Mouse (Mus musculus): Measurements from ENCODE around the gene Galnt5. TPM values are rescaled to one million over a fixed set of nuclear protein-coding genes. Genes with fewer than 3 reads are reported as not detected.

Galnt5 gene
- 3.0 and 5.1 TPM in 2 replicates for polyA plus RNA-seq (2015; fragmentation: Nextera tagmentation; extraction: Ambion mirVana)

DNA sequence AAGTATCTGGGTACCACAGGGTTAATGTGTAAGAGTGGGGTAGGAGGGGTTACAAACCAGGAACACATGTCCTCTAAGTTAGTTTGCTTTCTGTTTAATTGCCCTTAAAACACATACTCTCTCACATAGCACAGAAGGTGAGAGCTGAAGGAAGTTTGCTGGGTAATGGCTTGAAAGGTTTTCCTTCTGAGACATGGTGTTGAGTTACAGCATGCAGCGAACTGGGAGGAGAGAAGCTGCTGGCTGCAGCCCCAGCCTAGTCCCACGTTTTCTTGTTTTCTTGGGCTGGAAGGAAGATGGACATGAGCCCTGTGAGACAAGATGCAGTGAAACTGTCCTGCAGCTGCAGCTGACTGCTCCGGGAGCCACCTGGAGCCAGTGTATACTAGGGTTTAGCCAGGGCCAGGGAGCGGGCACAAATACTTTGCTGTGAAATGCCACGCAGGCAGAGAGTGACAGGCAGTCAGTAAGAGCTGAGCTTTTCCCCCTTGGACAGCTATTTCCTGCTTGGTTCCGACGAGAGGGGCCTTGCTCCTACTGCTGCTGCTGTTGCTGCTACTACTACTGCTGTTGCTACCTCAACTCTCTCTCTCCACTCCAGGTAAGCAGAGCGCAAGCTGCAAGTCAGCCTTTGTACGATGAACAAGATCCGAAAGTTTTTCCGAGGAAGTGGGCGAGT lies at the start of gene Galnt5:
TSS of gene Galnt5 (plus strand) at position 133 of the 679 bp plus-strand sequence.
- peak; percentile 72; the same call in 1 of the 2 replicates for ATAC-seq (ENCODE audit: insufficient number of reproducible peaks, low FRiP score, low TSS enrichment, low read depth)
- peak within 1 kb of the TSS; percentile 78 for H3K27ac ChIP-seq

DNA sequence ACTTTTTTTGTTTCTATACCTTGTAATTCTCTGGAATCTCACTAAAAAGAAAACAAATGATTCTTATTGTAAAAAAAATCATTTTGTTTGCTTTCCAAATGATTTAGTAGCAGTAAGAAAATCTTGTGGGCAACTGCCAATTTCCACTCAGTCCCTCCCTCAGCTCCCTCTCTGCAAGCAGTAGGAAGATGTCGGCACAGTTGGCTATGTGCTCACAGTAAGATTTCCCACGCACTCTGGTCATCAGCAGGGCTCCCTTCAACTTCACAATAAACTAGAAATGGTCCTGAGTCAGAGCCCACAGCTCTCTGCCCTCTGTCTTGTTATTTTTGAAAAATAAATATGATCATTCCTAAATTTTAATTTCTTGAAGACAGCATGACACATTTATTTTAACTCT lies 46.1 kb upstream of the Galnt5 start:
- Histone ChIP-seq H3K4me3 (no peak overlapping the region), H3K4me1 (no peaks in the 10 kb centered on the region), H3K36me3 (no peaks in the 10 kb centered on the region), H3K27me3 (no peaks in the 10 kb centered on the region), H3K27ac (no peak overlapping the region), H3K9ac (no peak overlapping the region), H3K9me3 (no peaks in the 10 kb centered on the region), H3K4me2 (no peak overlapping the region)
- 48% methylated on average over 2 of the region's 2 CpGs for WGBS
- ATAC-seq (ENCODE audit: insufficient number of reproducible peaks, low FRiP score, low TSS enrichment, low read depth) = no peak

More for the DNA sequence above, at the start of gene Galnt5:
- Histone ChIP-seq H3K9me3 (no peaks in the 10 kb centered on the region), H3K4me3 (peak within 1 kb of the TSS; percentile 39), H3K9ac (peak within 1 kb of the TSS; percentile 21), H3K4me2 (peak within 1 kb of the TSS; percentile 49), H3K4me1 (peaks cover 8% of the 10 kb centered on the region; the same call in 1 of the 2 replicates), H3K27me3 (no peaks in the 10 kb centered on the region), H3K36me3 (no peaks in the 10 kb centered on the region)
- WGBS = 10% methylated on average over 12 of the region's 12 CpGs

DNA sequence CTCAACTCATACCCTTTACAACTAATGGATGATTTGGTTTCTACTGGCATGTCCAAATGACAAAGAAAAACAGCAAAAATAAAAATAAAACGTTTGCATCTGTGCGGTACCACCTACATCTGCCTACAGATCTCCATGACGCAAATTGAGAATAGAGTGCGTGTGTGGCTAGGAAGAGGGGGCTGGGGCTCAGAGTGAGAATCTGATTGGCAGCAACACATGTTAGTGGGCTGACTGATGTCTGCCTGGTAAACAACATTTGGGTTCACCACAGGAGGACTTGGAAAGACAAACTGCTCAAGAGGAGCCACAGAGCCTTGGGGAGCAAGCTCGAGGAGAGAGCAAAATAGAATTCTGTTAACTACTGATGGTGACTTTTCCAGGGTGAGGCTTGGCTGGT lies 36.9 kb upstream of the Galnt5 start:
- 71% methylated on average over 5 of the region's 5 CpGs for WGBS
- H3K9me3 ChIP-seq = no peaks in the 10 kb centered on the region
- no peak overlapping the region for H3K4me3 ChIP-seq
- ATAC-seq (ENCODE audit: insufficient number of reproducible peaks, low FRiP score, low TSS enrichment, low read depth) = no peak
- H3K9ac ChIP-seq = no peak overlapping the region
- no peak overlapping the region for H3K27ac ChIP-seq
- H3K4me2 ChIP-seq = no peak overlapping the region
- H3K27me3 ChIP-seq = no peaks in the 10 kb centered on the region
- no peaks in the 10 kb centered on the region for H3K4me1 ChIP-seq
- no peaks in the 10 kb centered on the region for H3K36me3 ChIP-seq

- no peaks in the 10 kb centered on the region for H3K36me3 ChIP-seq
- no peak for ATAC-seq (ENCODE audit: insufficient number of reproducible peaks, low FRiP score, low TSS enrichment, low read depth)
Observed at GRCm38 (mm10) chr2:57982248-57982647, 15.4 kb upstream of the Galnt5 start.

GRCm38 (mm10) chr2:57991084-57991483 lies 6.6 kb upstream of the Galnt5 start:
- whole genome bisulfite sequencing = 83% methylated on average over 2 of the region's 2 CpGs
- Histone ChIP-seq H3K4me2 (no peak overlapping the region), H3K4me1 (no peaks in the 10 kb centered on the region), H3K4me3 (no peak overlapping the region), H3K27ac (no peak overlapping the region), H3K27me3 (no peaks in the 10 kb centered on the region), H3K36me3 (no peaks in the 10 kb centered on the region), H3K9me3 (no peaks in the 10 kb centered on the region), H3K9ac (no peak overlapping the region)
- ATAC-seq (ENCODE audit: insufficient number of reproducible peaks, low FRiP score, low TSS enrichment, low read depth) = no peak

More at GRCm38 (mm10) chr2:57982248-57982647, 15.4 kb upstream of the Galnt5 start:
- Histone ChIP-seq H3K9ac (no peak overlapping the region), H3K27ac (no peak overlapping the region), H3K4me3 (no peak overlapping the region), H3K27me3 (no peaks in the 10 kb centered on the region), H3K9me3 (no peaks in the 10 kb centered on the region), H3K4me1 (no peaks in the 10 kb centered on the region), H3K4me2 (no peak overlapping the region)

- Histone ChIP-seq H3K27me3 (no peaks in the 10 kb centered on the region), H3K27ac (no peak overlapping the region), H3K4me2 (0 out of 2 replicates have a peak overlapping the region, but pooled peaks have one; percentile 17), H3K9ac (no peak overlapping the region), H3K36me3 (no peaks in the 10 kb centered on the region), H3K9me3 (no peaks in the 10 kb centered on the region), H3K4me1 (peaks cover 8% of the 10 kb centered on the region; the same call in 1 of the 2 replicates), H3K4me3 (peak overlapping the region; percentile 1; the same call in 1 of the 2 replicates)
- ATAC-seq (ENCODE audit: insufficient number of reproducible peaks, low FRiP score, low TSS enrichment, low read depth) = no peak
- WGBS = 51% methylated on average over 3 of the region's 3 CpGs
Observed at GRCm38 (mm10) chr2:58001497-58001896, 3.8 kb downstream of the Galnt5 start.

GRCm38 (mm10) chr2:58007081-58007480 lies 9.4 kb downstream of the Galnt5 start:
- Histone ChIP-seq H3K27me3 (no peaks in the 10 kb centered on the region), H3K9me3 (no peaks in the 10 kb centered on the region), H3K36me3 (no peaks in the 10 kb centered on the region), H3K4me2 (no peak overlapping the region), H3K27ac (no peak overlapping the region), H3K4me3 (no peak overlapping the region), H3K4me1 (no peaks in the 10 kb centered on the region), H3K9ac (no peak overlapping the region)
- WGBS = 86% methylated on average over 5 of the region's 5 CpGs
- no peak for ATAC-seq (ENCODE audit: insufficient number of reproducible peaks, low FRiP score, low TSS enrichment, low read depth)

DNA sequence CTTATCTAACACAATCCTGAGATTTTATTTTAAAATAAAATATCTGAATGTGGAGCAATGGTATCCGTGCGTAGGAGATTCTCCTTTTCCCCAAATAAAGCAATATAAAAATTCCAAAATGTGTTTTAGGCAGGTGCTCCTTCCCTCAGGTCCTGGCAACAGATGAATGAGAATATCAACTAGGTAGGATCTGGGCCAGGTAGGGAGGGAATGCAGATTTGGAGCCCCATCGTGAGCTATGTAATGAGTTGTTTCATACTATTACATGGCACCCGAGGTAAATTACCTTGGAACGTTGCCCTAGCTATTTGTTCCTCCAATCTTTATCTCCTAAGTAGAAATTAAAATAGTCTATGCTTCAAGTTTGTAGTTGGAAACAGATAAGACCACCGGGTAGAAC lies 25.9 kb downstream of the Galnt5 start:
- Histone ChIP-seq H3K4me1 (no peaks in the 10 kb centered on the region), H3K4me2 (no peak overlapping the region), H3K36me3 (no peaks in the 10 kb centered on the region), H3K9ac (no peak overlapping the region), H3K27me3 (no peaks in the 10 kb centered on the region), H3K9me3 (no peaks in the 10 kb centered on the region), H3K4me3 (no peak overlapping the region), H3K27ac (no peak overlapping the region)
- ATAC-seq (ENCODE audit: insufficient number of reproducible peaks, low FRiP score, low TSS enrichment, low read depth) = no peak
- 75% methylated on average over 6 of the region's 6 CpGs for WGBS

DNA sequence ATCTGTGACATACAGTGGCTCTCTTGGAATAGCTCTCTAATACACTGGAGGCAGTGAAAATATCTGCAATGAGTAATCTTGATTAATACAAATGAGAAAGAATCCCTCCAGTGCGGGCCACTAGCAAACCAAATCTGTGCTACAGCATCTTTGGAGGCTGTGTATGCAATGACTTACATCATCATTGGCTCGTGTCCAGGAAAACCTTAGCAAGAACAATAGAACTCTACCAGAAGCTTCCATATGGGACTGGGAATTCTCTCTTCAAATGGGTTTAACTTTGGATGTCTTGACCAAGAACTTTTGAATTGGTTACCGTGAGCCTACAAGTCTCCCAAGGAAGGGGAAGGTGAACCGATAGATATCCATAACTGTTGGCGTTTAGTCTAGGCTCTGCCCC lies 29.1 kb downstream of the Galnt5 start:
- 80% methylated on average over 5 of the region's 5 CpGs for WGBS
- Histone ChIP-seq H3K4me3 (no peak overlapping the region), H3K36me3 (no peaks in the 10 kb centered on the region), H3K9ac (no peak overlapping the region), H3K4me2 (no peak overlapping the region), H3K9me3 (no peaks in the 10 kb centered on the region), H3K4me1 (no peaks in the 10 kb centered on the region), H3K27ac (no peak overlapping the region), H3K27me3 (no peaks in the 10 kb centered on the region)
- ATAC-seq (ENCODE audit: insufficient number of reproducible peaks, low FRiP score, low TSS enrichment, low read depth) = no peak

- WGBS = 24% methylated on average over 7 of the region's 7 CpGs
- H3K27me3 ChIP-seq = no peaks in the 10 kb centered on the region
- no peaks in the 10 kb centered on the region for H3K9me3 ChIP-seq
- H3K9ac ChIP-seq = no peak overlapping the region
- no peak overlapping the region for H3K4me3 ChIP-seq
- H3K4me1 ChIP-seq = no peaks in the 10 kb centered on the region
- H3K27ac ChIP-seq = no peak overlapping the region
- no peak overlapping the region for H3K4me2 ChIP-seq
- H3K36me3 ChIP-seq = no peaks in the 10 kb centered on the region
- ATAC-seq (ENCODE audit: insufficient number of reproducible peaks, low FRiP score, low TSS enrichment, low read depth) = no peak
Observed at GRCm38 (mm10) chr2:58029404-58029803, 31.7 kb downstream of the Galnt5 start.

DNA sequence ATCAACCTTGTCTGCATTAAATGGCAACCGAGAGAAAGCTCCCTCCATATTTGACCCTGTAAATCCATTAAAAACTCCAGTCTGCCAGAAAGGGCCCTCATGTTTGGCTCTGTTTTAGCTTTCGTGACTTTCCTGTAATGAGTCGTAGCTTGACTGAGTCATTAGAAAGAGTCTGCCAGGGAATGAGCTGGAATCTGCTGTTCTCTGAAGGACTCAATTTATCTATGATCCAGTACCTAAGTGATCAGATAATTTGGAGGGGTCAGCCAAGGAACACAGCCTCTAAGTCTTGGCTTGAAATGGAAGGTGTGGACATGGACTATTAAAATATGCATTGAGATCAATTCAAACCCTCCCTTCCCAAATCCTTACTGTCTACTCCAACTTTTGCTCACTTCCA lies 33.7 kb downstream of the Galnt5 start:
- Histone ChIP-seq H3K27ac (no peak overlapping the region), H3K4me1 (no peaks in the 10 kb centered on the region), H3K4me2 (no peak overlapping the region), H3K36me3 (no peaks in the 10 kb centered on the region), H3K9ac (no peak overlapping the region), H3K4me3 (no peak overlapping the region), H3K9me3 (no peaks in the 10 kb centered on the region), H3K27me3 (no peaks in the 10 kb centered on the region)
- 68% methylated on average over 3 of the region's 3 CpGs for WGBS
- ATAC-seq (ENCODE audit: insufficient number of reproducible peaks, low FRiP score, low TSS enrichment, low read depth) = no peak

GRCm38 (mm10) chr2:58035635-58036034 lies 38.0 kb downstream of the Galnt5 start:
- 80% methylated on average over 4 of the region's 4 CpGs for WGBS
- no peak for ATAC-seq (ENCODE audit: insufficient number of reproducible peaks, low FRiP score, low TSS enrichment, low read depth)
- no peaks in the 10 kb centered on the region for H3K9me3 ChIP-seq
- no peaks in the 10 kb centered on the region for H3K4me1 ChIP-seq
- H3K36me3 ChIP-seq = no peaks in the 10 kb centered on the region
- H3K27ac ChIP-seq = no peak overlapping the region
- no peaks in the 10 kb centered on the region for H3K27me3 ChIP-seq
- H3K4me2 ChIP-seq = no peak overlapping the region
- no peak overlapping the region for H3K4me3 ChIP-seq
- H3K9ac ChIP-seq = no peak overlapping the region

Measured in limb, embryonic 15.5 days (tissue).